Mouse (Mus musculus) splenic B cell, adult 2 months (primary cell): ENCODE data around the gene Cacna2d3.

ENCODE experiments used
- DNase-seq: peaks from one replicate; pipeline ENCODE4 v3.0.0-alpha.2; 2011; ENCODE audit warnings: low read depth, low spot score
- H3K27me3 ChIP-seq: 2 replicates; pipeline ENCODE4 v1.6.1; 2012; ENCODE audit warnings: mild to moderate bottlenecking, low read length, moderate library complexity, mixed read lengths; ENCODE audit not compliant: control insufficient read depth, poor library complexity, insufficient read depth, severe bottlenecking
- H3K36me3 ChIP-seq: 2 replicates; pipeline ENCODE4 v1.6.1; 2012; ENCODE audit warnings: mild to moderate bottlenecking, low read length, moderate library complexity, mixed read lengths; ENCODE audit not compliant: control insufficient read depth, poor library complexity, insufficient read depth, severe bottlenecking

Cacna2d3 gene

GRCm38 (mm10) chr14:29577786-29578185 lies 143.9 kb downstream of the Cacna2d3 start:
- no peak for DNase-seq
- Histone ChIP-seq H3K36me3 (no peaks in the 10 kb centered on the region), H3K27me3 (no peaks in the 10 kb centered on the region)

DNA sequence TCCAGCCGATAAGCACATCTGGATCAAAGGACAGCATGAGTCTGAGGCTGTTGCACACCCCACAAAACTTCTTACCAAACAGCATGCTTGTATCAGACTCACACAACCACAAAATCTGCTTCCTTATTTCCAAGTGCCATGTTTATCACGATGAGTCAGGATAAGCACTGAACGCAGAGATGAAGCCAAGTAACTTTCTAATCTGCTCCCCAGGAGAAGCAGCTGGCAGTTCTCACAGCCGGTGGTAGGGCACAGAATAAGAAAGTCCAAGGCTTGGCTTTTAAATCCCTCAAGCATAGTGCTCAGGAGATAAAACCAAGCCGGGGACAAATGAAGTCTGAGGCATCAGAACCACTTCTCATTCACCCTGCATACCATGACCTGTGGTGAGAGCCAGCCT lies 146.1 kb downstream of the Cacna2d3 start:
- H3K36me3 ChIP-seq = no peaks in the 10 kb centered on the region
- no peaks in the 10 kb centered on the region for H3K27me3 ChIP-seq
- DNase-seq = no peak

GRCm38 (mm10) chr14:29562704-29563103 lies 159.0 kb downstream of the Cacna2d3 start:
- Histone ChIP-seq H3K36me3 (no peaks in the 10 kb centered on the region), H3K27me3 (no peaks in the 10 kb centered on the region)
- no peak for DNase-seq

DNA sequence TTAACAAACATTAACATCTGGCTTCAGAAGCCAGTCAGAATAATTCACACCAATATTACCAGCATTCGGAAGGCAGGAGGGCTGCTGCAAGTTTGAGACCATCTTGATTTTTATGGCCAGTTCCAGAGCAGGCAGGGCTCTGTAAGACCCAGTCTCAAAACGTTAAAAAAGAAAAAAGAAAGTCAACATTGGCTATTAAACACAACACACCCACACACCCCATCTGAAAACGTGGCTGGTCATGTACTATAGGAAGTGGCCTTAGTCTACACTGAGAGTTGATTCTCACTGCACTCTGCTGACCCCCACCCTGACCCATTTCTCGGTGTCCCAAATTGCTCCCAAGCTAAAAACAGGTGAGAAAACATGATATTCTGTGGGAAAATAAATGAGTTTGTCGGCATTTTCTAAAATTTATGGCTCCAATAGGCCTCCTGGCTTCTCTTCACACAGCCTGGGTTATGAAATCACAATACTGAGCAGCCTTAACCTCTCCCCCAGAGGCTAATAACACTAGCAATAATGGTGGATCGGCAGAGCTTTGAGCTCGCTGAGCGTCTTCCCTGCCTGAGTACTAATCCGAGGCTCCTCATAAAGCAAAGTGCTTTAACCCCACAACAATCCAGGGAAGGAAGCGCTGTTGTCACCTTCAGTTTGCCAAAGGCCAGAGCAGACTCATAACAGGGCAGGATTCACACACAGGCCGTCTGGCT lies 160.4 kb downstream of the Cacna2d3 start:
- Histone ChIP-seq H3K27me3 (no peaks in the 10 kb centered on the region), H3K36me3 (no peaks in the 10 kb centered on the region)
- no peak for DNase-seq

- no peaks in the 10 kb centered on the region for H3K36me3 ChIP-seq
- no peak for DNase-seq
- no peaks in the 10 kb centered on the region for H3K27me3 ChIP-seq
Observed at GRCm38 (mm10) chr14:29558440-29558839, 163.2 kb downstream of the Cacna2d3 start.

DNA sequence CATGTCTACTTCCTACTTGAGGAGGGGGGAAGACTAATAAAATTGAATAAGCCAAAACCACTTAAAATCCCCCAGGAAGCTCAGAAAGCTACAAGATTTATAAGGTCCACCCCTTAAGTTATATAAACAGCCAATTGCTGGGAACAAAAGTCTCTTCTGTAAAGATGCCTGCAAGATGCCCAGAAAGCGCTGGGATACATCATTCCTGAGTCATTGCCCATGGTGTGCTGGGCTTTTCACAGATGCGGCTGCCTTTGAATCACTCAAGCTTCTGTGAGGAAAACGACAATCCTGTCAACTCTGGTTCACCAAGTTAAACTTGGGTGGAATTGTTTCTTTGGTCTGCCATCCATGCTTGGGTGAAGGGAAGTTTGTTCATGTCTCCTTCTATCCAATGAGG lies 165.5 kb downstream of the Cacna2d3 start:
- Histone ChIP-seq H3K27me3 (no peaks in the 10 kb centered on the region), H3K36me3 (no peaks in the 10 kb centered on the region)
- no peak for DNase-seq

- no peak for DNase-seq
- H3K36me3 ChIP-seq = no peaks in the 10 kb centered on the region
- H3K27me3 ChIP-seq = no peaks in the 10 kb centered on the region
Observed at GRCm38 (mm10) chr14:29552471-29552870, 169.2 kb downstream of the Cacna2d3 start.

- H3K27me3 ChIP-seq = no peaks in the 10 kb centered on the region
- DNase-seq = no peak
- no peaks in the 10 kb centered on the region for H3K36me3 ChIP-seq
Observed at GRCm38 (mm10) chr14:29548646-29549045, 173.0 kb downstream of the Cacna2d3 start.

GRCm38 (mm10) chr14:29530516-29530915 lies 191.1 kb downstream of the Cacna2d3 start:
- no peak for DNase-seq
- H3K27me3 ChIP-seq = no peaks in the 10 kb centered on the region

DNA sequence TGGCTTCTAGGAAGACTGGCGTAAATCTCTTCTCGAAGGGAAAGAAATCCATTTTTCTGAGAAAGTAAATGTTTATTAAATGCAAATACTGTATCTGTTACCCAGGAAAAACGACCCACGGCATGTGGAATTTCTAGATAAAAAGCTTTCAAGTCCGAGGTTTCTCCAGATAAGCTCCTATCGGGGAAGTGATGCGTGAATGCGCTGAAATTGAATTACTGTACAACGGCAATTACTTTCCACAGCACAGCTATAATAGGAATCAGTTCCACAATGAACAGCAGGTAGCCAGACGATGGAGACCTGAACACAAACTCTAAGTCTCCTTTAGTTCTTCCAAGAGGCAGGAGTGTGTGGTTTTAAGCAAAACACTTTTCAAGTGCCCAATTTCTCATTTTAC lies 193.0 kb downstream of the Cacna2d3 start:
- DNase-seq = no peak
- Histone ChIP-seq H3K27me3 (no peaks in the 10 kb centered on the region), H3K36me3 (no peaks in the 10 kb centered on the region)

More at GRCm38 (mm10) chr14:29530516-29530915, 191.1 kb downstream of the Cacna2d3 start:
- H3K36me3 ChIP-seq = no peaks in the 10 kb centered on the region

DNA sequence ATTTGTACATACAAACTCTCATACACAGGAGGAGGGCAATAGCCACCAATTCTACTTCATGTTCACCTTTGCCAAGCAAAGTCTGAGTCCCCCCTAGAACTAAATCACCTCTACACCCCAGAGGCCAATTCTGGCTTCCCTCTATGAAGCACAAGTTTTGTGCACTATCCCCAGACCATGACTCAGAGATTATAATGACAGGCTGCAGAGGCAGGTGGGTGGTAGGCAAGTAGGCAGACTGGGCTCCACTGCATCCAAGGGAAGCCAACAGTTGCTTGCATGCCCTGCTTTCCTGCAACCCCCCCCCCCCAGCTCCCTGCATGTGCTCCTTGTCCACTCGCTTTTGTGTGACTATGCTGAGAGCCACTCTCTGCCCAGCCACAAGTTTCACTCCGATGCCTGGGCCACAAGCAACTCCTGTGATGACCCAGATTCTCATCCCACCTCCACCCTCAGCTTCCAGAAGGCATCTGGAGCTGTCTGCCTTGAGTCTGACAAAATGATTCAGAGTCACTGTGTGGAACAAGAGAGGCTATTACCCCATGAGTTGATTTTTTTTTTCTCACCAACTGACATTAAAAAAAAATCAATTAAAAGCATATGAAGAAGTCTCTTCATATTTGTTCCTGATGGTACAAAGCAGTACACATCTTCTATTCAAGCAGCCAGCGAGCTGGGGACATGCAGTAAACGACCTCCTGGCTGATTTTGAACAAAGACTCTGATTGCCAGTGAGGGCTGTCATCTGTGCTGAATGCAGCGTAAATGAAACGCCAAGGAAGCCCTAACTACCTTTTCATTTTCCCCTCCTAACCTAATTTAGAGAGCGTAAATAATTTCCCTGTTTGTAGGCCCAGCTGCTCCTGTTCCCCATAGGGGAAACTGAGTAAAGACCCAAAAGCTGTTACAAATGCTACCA lies 201.7 kb downstream of the Cacna2d3 start:
- no peak for DNase-seq
- H3K36me3 ChIP-seq = no peaks in the 10 kb centered on the region
- H3K27me3 ChIP-seq = no peaks in the 10 kb centered on the region

DNA sequence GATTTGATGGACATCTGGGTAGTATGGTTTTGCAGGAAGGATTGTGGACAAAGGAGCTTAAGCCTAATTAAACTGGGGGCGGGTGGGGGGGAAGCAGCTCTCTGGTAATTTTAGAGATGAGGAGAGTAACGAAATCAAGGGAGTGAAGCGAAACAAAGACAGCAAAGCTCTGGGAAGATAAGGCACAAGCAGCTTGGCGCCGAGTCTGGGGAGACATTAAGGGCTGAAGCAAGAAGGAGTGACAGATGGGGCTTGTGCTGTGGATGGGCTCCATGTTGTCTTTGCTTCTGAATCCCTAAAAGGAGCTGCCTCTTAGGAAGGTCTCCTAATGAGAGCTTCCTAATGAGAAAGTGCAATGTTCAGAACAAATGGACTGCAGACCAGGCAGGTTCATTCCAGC lies 219.0 kb downstream of the Cacna2d3 start:
- no peaks in the 10 kb centered on the region for H3K36me3 ChIP-seq
- DNase-seq = no peak
- no peaks in the 10 kb centered on the region for H3K27me3 ChIP-seq

DNA sequence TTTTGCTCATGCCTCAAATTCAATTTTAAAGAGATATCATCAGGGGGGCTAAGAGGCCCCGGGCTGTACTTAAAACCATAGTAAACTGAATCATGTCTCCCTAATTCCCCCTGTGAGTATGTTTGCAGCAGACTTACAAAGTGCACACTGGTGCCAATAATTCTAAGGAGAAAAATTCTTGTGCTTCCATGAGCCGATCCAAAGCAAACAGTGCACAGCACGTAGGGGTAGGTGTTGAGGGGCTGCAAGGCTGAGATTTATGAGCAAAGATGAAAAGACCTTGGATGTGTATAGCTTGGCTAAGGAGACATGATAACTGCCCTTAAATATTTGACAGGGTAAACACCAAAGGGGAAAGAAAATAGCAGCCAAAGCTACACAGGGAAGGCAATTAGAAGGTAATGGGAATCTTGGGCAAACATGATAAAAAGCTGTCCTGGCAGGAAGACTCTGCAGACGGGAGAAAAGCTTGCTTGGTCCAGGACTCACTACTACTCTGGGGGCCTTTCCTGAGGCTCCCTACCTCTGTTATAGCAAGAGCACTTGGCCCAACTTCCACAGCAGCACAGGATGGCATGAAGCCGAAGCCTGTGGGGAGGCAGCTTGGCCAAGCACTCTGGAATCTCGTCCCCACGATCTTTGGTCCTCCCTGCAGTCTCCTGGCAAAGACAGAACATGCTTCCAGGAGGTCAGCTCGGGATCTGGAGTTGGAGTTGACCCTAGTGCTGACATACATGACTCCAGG lies 222.9 kb downstream of the Cacna2d3 start:
- no peaks in the 10 kb centered on the region for H3K36me3 ChIP-seq
- no peak for DNase-seq
- no peaks in the 10 kb centered on the region for H3K27me3 ChIP-seq

- H3K36me3 ChIP-seq = no peaks in the 10 kb centered on the region
- DNase-seq = no peak
- H3K27me3 ChIP-seq = no peaks in the 10 kb centered on the region
Observed at GRCm38 (mm10) chr14:29496552-29496951, 225.1 kb downstream of the Cacna2d3 start.

DNA sequence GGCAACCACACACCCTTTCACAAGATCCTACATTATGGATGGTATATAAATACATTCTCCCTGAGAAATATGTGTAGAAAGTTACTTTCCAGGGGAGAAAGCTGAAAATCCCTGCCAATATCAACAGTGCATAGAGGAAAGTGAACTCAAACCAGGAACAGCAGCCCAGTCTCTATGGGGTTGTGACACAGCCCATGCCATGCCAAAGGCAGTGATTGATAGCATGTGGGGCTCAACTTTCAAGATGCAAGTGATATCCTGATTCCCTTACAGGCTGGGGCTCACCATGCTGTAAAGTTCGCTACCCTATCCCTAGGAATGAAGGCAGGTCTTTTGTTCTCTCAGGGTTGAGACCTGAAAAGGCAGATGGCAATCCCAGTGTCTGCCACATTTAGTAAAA lies 229.9 kb downstream of the Cacna2d3 start:
- Histone ChIP-seq H3K36me3 (no peaks in the 10 kb centered on the region), H3K27me3 (no peaks in the 10 kb centered on the region)
- no peak for DNase-seq
